Mouse (Mus musculus): Measurements from ENCODE around the gene Cfap74. TPM values are rescaled to one million over a fixed set of nuclear protein-coding genes. Genes with fewer than 3 reads are reported as not detected.
"Not testable (repeated sequence)": the region's sequence is repeated elsewhere in the genome, so short reads cannot be mapped to it uniquely, and the experiment has no call there.

The Cfap74 gene
- total RNA-seq, 2 experiments from 2014 or later, result 0.48 to 1.1 TPM

DNA sequence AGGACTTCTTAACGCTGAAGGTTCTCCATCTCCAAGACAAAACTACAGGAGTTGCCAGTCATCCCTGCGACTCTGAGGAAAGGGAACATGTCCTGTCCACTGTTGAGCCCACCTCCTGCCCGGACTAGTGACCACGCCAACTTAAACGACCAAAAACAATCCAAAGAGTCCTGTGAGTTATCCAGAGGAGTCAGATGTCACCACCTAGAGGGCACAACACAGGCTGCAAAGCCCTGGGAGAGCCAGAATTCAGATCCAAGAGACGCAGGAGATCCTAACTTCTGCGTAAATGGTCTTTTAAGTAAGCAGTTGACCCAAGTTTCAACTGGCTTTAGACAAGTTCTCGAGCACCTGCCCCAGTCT is 314 bp upstream of the Cfap74 start:
- DNase-seq, result no peak

DNA sequence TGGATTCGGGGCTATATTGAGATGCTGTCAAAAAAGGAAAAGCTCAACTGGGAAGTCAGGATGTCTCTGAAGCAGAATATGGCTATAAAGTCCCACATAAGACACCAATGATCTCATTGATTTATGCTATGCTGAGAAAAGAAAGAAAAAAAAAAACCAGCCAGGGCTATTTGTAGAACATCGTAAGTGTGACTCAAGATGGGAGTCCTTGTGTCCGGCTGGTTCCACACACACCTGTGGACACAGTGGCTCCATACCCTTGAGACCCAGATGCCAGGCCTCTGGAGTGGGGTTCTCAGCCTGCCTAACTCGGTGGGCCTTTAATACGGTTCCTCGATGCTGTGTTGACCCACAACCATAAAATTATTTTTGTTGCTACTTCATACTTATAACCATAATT is 3.1 kb downstream of the Cfap74 start:
- no peak for DNase-seq

DNA sequence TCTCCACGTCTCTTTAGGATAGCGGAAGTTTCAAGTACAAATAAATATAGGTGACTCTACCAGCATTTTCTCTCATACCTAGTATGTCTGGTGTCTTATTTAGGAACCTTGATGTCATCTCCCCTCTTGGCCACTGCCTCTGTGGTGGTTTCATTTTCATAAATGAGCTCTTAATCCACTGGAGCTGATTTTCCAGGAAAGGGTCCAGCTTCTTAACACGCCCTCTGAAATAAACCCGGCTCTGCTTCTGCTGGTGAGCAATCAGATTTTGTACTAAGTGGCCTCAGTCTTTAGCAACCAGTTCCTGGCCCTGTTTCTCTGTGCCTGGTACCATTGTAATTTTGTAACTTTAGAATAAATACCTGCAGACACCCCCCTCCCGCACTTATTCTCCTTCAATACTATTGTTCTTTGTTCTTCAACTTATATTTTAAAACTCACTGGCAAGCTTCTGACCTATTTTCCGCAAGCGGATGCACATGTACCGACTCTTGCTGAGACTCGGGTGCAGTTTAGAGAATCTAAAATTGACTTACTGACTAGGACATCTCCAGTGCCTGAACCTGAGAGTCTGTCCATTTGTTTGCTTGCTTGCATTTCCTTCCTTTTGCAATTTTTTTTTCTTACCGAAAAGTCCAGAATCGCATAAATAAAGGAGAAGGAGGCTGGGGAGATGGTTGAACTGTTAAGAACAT is 4.8 kb downstream of the Cfap74 start:
- DNase-seq, result no peak

DNA sequence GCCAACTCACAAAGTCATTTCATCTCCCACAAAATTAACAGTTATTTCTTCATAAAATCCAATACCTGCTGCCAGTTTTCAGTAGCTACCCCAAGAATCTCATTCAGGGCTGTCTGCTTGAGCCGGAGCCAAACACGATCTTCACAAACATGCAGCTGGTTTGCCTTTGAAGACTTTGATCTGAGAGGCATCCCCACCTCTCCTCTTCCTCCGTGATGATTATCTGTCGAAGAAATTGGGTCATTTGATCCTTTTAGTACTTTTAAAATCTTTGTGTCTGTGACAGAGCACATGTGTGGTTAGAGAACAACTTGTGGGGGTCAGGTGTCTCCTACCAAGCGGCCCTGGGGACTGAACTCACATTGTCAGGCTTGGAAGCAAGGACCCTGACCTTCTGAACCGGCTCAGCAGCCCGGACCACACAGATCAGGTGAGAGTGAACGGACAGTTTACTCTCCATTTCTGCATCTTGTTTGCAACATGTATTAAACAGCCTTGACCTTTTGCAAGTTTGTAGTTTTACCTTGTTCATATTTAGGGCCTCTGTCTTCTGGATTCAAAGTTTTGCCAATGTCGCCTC is 5.8 kb downstream of the Cfap74 start:
- DNase-seq, result no peak

DNA sequence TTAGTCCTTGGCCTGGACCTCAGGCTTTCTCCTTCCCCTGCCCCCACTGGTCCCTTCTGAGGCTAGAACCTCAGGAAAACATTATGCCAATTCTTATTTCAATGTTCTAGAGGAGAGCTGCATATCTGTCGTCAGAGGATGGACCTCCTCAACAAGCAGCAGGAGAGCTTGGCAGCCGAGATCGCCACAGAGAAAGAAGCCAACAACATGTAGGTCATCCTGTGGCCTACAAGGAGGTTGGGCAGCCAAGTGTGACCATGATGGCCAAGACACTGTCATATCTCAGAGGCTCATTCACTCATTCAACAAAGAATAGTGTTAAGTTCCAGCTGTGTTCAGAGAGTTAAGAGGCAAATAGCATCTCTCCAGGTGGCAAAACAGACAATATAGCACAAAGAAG is 11.1 kb downstream of the Cfap74 start:
- DNase-seq, result no peak

DNA sequence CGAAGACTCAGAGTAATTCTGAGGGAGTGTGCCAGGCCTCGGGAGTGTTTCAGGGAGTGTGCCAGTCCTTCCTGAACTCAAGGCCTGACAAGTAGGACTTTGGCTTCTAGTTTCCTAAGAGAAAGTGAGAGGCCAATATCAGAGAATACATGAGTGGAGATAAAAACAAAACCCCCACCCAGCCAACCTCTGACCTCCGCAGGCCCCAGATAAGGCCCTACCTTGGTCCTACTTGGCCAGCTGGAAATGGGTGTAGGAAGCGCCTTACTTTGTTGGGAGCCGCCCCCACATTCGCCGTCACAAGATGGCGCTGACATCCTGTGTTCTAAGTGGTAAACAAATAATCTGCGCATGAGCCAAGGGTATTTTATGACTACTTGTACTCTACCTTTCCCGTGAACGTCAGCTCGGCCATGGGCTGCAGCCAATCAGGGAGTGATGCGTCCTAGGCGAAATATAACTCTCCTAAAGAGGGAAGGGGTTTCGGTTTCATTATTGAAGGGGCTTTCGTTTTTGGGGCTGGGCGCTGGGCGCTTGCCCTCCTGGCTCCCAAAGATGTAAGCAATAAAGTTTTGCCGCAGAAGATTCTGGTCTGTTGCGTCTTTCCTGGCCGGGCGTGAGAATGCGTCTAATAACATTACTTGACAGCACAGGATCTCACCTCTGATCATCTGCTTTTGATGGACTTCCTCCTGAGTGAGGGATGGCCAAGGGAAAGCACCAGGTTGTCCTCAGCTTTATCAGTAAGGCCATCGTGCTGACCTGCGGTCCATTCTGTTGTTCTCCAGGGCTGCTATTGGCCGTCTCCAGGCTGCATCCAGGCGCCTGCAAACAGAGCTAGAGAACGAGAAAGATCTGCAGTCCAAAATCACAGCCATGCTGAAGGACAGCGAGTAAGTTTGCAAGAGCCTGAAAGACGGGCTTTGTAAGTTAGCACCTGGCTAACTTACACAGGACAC is 12.7 kb downstream of the Cfap74 start:
- not testable (repeated sequence) for DNase-seq

DNA sequence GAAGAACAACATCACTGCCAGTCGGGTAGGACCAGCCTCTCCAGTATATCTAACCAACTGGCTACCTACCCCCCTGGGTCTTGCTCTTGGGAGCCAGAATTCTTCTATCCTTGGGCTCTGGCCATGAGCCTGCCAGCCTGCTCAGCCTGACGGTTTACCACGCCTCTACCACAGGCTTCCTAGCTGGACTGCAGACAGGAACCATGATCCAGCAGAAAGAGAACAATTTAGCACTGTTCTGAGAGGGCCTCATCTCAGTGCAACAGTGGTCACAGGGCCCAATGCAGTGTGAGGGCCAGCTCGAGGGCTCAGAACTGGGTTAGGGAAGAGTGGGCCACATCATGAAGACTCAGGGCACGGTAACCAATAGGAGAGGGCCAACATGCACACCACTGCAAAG is 15.0 kb downstream of the Cfap74 start:
- DNase-seq, result no peak

DNA sequence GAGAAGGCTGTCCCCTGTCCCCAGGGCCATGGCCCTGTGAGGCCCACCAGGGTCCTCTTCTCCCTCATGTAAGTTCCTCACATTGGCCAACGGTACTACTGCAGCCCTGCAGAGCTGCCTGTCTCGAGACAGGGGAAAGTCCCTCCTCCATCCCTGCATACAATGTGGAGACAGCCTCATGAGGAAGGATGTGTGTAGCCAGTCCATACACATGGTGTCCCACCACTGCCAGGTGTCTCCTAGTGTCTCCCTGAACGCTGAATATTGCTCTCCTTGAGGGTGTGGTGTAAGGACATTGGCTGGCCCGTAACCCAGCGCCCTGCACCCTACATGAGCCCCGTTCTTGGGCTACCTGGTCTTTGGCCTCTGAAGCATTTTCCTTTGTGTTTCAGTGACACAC is 17.3 kb downstream of the Cfap74 start:
- no peak for DNase-seq

DNA sequence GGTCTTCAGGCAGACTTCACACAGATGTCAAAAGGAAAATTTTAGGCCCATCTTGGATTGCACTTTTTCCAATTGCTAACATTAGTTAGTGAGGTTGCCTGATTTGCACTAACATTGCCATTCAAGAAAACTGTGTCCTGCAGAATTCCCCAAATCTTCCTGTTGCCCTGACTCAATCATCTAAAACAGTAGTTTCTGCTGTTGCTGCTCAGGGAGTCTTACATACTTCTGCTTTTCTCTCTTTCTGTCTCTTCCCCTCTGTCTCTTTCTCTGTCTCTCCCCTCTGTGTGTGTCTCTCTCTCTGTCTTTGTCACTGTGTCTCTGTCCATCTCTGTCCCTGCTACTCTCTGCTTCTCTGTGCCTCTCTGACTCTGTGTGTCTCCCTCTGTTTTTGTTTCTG is 19.5 kb downstream of the Cfap74 start:
- no peak for DNase-seq

DNA sequence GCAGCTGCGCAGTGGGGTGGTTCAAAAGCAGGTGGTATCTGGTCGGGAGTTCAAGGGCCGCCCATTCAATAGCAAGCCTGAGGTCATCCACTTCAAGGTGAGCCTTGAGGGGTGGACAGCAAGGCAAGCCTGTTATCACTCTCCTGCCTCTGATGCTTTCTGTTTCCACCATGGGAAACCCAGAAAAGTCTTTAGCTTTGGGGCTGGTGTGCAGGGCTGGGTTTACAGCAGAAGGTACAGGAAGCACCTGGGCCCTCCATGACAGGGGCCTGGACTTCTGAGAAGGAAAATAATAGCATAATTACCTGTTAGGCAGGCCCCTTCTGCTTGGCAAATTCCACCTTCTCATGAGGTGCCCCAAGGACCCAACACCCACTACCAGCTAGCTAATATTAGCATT is 20.2 kb downstream of the Cfap74 start:
- DNase-seq, result no peak

DNA sequence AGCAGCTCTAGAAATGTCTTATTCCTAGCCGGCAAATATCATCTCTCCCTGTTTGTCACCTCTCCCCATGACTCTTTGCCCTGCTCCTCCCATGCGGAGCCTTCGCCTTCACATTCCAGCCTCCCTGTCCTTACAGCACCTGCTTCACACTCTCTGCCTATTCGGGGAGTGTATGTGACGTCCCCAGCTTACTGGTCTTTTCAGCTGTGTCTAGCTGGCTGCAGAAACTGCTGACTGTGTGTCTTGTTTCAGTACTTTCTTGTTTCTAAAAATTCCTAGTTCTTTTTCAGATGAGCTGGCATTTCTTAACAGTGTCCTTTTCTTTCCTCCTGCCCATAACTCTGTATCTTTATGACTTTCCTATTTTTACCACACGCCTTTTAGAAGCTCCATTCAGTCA is 23.4 kb downstream of the Cfap74 start:
- no peak for DNase-seq

DNA sequence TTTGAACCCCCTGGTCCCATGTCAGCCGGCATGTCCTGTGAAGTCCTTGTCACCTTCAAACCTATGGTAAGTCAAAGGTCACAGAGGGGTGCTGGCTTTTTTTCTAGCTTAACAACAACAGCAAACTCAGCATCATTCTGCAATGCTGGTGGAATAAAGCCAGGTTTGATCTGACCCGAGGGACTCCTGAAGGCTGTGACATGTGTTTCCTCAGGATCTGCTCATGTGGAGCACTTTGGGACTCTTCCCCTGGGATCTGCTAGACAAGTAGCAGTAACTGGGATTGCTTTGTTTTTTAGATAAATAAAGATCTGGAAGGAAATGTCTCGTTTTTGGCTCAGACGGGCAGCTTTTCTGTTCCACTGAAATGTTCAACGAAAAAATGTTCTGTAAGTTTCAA is 25.0 kb downstream of the Cfap74 start:
- DNase-seq, result peak; percentile 29

DNA sequence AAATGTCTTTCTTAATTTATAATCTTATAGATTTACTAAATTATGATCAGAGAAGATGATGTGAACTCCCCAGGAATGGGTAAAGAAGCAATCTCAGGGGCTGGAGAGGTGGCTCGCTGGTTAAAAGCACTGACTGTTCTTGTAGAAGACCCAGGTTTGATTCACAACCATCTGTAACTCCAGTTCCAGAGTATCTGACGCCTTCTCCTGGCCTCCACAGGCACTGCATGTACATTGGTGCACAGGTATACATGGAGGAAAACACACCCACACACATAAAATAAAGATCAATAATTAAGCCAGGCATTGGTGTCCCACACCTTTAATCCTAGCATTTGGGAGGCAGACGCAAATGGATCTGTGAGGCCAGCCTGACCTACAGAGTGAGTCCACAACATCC is 33.8 kb downstream of the Cfap74 start:
- DNase-seq, result no peak

DNA sequence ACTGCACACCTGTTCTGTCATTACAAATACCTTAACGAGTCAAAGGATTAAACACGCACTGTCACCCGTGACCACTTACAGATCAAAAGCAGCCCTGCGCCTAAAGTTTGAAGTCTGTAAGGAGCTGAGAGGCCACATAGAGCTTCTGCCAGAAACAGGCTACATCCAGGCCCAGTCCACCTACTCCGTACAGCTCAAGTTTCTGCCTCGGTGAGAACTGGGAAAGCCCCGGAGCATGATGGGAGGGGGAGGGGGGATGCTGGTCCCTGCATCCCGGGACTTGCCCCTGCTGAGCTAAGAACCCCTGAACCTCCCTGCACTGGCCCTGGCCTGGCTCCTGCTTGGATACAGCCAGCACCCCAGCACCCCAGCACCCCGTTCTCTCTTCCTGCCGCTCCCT is 42.6 kb downstream of the Cfap74 start:
- no peak for DNase-seq

DNA sequence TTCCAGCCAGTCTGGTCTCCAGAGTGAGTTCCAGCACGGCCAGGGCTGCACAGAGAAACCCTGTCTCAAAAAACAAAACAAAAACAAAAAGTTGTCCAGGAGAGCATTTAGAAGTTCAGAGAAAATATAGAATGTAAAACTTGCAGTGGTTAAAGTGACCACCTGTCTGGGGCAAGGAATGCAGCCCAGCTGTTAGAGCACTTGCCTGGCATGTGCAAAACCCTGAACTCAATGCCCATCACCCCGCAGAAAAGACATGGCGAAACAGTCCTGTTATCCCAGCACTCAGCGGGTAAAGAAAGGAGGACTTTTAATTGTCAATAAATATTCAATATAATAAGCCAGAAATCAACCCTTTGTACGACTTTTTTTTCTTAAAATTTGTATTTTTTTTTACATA is 49.6 kb downstream of the Cfap74 start:
- DNase-seq, result no peak

DNA sequence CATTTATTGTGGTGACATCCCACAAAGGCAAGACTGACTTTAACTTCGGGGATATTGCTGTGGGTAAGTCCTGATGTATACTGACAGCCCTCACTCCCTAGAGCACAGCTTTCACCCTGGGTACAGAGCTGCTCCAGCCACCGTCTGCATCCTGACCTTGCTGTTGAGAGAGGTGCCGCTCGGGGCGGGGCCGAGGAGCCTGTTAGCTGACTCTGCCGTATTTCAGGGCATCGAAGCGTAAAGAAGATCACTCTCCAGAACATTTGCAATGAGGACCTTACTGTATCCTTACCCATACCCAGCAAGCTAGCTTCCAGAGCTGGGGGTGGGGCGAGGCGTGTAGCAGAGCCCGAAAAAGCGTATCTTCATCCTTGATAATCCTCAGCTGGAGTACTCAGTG is 54.1 kb downstream of the Cfap74 start:
- DNase-seq, result no peak

DNA sequence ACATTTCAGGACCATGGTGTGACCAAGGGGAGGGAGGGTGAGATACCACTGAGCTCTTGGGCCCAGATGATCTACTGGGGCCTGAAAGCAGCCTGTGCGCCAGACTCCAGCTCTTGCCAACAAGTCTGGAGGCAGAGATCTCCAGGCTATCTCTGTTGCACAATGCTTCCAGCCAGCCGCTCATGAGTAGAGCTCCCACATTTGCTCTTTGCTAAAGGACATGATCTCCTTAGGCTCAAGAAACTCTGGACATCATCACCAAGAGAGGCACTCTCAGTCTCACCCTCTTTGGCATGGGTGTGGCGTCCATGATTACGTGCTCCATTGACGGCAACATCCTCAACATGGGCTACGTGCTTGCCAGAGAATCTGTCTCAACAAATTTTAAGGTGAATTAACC is 54.6 kb downstream of the Cfap74 start:
- no peak for DNase-seq

DNA sequence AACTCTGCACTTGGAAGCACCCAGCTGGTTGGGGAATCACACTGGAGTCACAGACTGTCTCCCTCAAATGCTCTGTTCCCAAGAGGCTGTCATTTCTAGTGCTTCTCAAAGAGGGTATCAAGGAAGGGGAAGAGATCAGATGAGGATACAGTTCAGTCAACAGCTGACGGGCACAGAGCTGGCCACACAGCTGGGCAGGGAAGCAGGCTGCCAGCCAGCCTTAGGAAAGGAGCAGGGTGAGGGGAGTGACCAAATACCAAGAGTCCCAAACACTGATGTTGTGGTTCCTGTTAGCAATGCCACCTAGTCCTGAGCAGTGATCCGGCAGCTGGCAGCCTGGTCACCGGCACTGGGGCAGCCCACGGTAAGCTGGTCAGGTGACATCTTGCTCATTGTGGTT is 55.1 kb downstream of the Cfap74 start:
- DNase-seq, result no peak

DNA sequence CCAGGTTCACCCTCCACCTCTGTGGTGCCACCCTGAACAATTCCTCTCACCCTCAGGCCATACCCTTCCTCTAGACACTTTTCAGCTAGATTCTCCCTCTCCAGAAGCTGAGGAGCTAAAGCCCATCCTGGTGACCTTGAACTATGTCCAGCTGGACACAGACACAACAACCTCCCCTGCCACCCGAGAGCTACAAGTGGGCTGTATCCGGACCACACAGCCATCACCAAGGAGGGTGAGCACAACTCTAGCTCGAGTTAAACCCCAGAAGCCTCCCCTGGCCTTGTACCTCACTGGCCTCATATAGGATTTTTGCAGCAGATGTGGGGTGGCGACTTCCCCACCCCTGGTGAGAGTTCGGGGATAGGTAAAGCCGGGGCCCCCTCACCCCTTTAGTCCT is 56.6 kb downstream of the Cfap74 start:
- no peak for DNase-seq

DNA sequence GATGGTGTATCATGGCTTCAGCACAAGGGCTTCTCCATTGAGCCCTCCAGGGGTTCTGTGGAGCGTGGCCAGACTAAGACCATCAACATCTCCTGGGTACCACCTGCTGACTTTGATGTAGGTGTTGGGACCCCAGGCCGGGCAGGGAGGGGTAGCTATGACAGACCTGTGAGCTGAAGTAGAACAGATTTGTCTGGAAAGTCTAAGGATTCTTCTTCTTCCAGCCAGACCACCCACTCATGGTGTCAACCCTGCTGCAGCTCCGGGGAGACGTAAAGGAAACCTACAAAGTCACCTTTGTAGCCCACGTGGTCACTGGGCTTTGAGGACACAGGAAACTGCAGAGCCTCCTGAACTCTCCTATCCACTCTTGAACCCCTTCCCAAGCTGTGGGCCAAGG is 57.1 kb downstream of the Cfap74 start:
- DNase-seq, result no peak

DNA sequence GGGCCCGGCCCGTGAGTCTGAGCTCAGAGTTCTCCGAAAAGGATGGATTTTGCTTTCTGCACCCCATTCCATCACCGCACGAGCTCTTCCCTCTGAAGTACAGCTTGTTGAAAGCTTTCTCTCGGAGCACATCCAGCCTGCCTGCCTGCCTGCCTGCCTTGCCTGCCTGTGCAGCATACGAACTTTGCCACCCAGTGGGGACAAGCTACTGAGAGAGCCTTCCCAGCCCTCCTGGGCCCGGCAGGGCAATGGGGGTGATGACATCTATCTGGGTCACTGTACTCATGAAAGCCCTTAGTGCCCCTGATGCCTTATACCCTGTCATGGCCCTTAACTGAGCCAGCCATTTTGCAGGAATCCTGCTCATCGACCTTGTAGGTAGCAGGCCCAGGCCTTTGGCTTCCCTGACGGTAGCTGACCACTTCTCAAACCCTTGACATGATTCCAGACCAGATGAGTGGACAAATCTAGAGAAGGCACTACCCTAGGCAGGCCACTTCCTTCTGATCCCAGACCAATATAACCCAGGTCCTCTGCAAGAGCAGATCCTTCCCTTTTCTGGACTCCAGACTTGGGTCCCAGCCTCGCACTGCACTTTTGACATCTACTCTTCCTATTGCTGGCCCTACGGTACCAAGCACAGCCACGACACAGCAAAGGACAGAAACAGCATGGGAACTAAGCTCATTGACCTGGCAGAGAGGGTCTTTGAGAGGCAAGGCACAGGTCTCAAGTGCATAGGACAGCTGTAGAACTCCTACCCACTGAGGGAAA is 58.4 kb downstream of the Cfap74 start:
- no peak for DNase-seq

DNA sequence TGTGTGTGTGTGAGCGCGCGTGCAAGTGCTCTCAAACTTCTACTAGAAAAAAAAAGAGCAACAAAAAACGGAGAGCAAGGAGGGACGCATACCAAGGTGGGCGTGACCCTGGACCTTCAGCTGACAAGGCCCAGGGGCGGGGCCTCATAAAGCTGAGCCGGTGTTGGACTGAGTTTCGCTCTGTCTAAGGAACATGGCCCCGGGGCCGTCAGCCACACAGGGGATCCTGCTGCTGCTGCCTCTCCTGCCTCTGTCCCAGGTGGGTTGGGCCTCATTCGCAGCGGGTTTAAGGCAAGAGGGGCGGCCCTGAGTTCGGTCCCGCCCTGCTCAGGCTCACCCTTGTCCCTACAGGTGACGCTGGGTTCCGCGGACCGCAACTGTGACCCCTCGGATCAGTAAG is 60.0 kb downstream of the Cfap74 start, which contains the start of gene Tmem52:
TSS of gene Tmem52 (plus strand) at position 163 of the 400 bp plus-strand sequence.
- peak; percentile 75 for DNase-seq
